In genomic region chr1:155388418-155388817, GRCm38 (mm10) we compare ENCODE assay signal across 22 mouse cellular contexts. TPM values are rescaled to one million over a fixed set of nuclear protein-coding genes. Genes with fewer than 3 reads are reported as not detected.
A peak's percentile ranks its signal among the peaks of the same experiment; 100 is the strongest.
DNase-seq lines count a peak whose midpoint lies in the region; ATAC-seq and TF ChIP-seq lines count a peak whose summit lies in the region.
"Had no signal": no experiment of that assay in that cellular context is flagged by ENCODE, and none has a peak within 500 bp of the region (broad histone marks: within the 10 kb centered on the region; RNA-seq: fewer than 3 reads in every experiment).

No protein-coding gene starts in this region.

- H3K4me3 ChIP-seq in midbrain, embryonic 13.5 days (replicated peaks), result no peak overlapping the region
- H3K4me3 ChIP-seq in midbrain, embryonic 10.5 days, result no peak overlapping the region
- H3K4me3 ChIP-seq in liver, embryonic 16.5 days (ENCODE audit: low read depth, low read length), result no peak overlapping the region
- H3K4me3 ChIP-seq in cerebellum, adult 2 months (replicated peaks; ENCODE audit: insufficient read depth, low read depth, low read length), result no peak overlapping the region
- H3K4me3 ChIP-seq: embryonic facial prominence, embryonic 10.5 days; heart, embryonic 13.5 days; limb, embryonic 15.5 days; stomach, embryonic 15.5 days had no signal

- no peak for ATAC-seq in midbrain, embryonic 13.5 days
- peak; percentile 41; the same call in 1 of the 2 replicates for ATAC-seq in liver, embryonic 16.5 days (ENCODE audit: low read depth)
- ATAC-seq in monocyte, adult 5-6 weeks (replicated peaks; ENCODE audit: insufficient number of reproducible peaks, low FRiP score, low TSS enrichment, poor library complexity, severe bottlenecking), result no peak
- ATAC-seq: Patski had no signal

- peaks cover 6% of the 10 kb centered on the region; the same call in 1 of the 2 replicates for H3K36me3 ChIP-seq in midbrain, embryonic 13.5 days
- peaks cover 3% of the 10 kb centered on the region; the same call in 1 of the 2 replicates for H3K36me3 ChIP-seq in midbrain, embryonic 10.5 days
- H3K36me3 ChIP-seq in liver, embryonic 16.5 days (ENCODE audit: control insufficient read depth, insufficient read depth), result no peaks in the 10 kb centered on the region
- H3K36me3 ChIP-seq: embryonic facial prominence, embryonic 10.5 days; limb, embryonic 15.5 days had no signal

- H3K27ac ChIP-seq in midbrain, embryonic 13.5 days, result no peak overlapping the region
- no peak overlapping the region for H3K27ac ChIP-seq in midbrain, embryonic 10.5 days (replicated peaks)
- H3K27ac ChIP-seq in liver, embryonic 16.5 days (ENCODE audit: low read length), result no peak overlapping the region
- no peak overlapping the region for H3K27ac ChIP-seq in cerebellum, adult 2 months (ENCODE audit: insufficient read depth, low read length)
- H3K27ac ChIP-seq: embryonic facial prominence, embryonic 10.5 days; heart, embryonic 13.5 days; limb, embryonic 15.5 days; stomach, embryonic 15.5 days had no signal

- H3K9ac ChIP-seq in midbrain, embryonic 13.5 days (replicated peaks), result 0 out of 2 replicates have a peak overlapping the region, but pooled peaks have one; percentile 6
- no peak overlapping the region for H3K9ac ChIP-seq in liver, embryonic 16.5 days (ENCODE audit: low read depth, low read length)
- H3K9ac ChIP-seq: heart, embryonic 13.5 days; limb, embryonic 15.5 days; stomach, embryonic 15.5 days had no signal

- WGBS in midbrain, embryonic 13.5 days, result 62% methylated on average over 1 of the region's 1 CpGs
- WGBS in midbrain, embryonic 10.5 days, result 44% methylated on average over 1 of the region's 1 CpGs
- 40% methylated on average over 1 of the region's 1 CpGs for WGBS in liver, embryonic 16.5 days (ENCODE audit: insufficient replicate concordance)
- 39% methylated on average over 1 of the region's 1 CpGs for WGBS in cerebellum, adult 2 months

- no peaks in the 10 kb centered on the region for H3K27me3 ChIP-seq in midbrain, embryonic 13.5 days
- H3K27me3 ChIP-seq in midbrain, embryonic 10.5 days (ENCODE audit: low read depth, poor library complexity, severe bottlenecking), result no peaks in the 10 kb centered on the region
- H3K27me3 ChIP-seq in liver, embryonic 16.5 days (ENCODE audit: control insufficient read depth, insufficient read depth, low read depth, low read length), result no peaks in the 10 kb centered on the region
- H3K27me3 ChIP-seq in cerebellum, adult 2 months (ENCODE audit: control insufficient read depth, insufficient read depth, low read length), result no peaks in the 10 kb centered on the region
- H3K27me3 ChIP-seq: heart, embryonic 13.5 days; limb, embryonic 15.5 days; Patski; stomach, embryonic 15.5 days had no signal

- H3K4me2 ChIP-seq in midbrain, embryonic 13.5 days (replicated peaks), result no peak overlapping the region
- no peak overlapping the region for H3K4me2 ChIP-seq in liver, embryonic 16.5 days (ENCODE audit: low read depth, low read length)
- H3K4me2 ChIP-seq: heart, embryonic 13.5 days; limb, embryonic 15.5 days; stomach, embryonic 15.5 days had no signal

- no peak for DNase-seq in midbrain, embryonic 10.5 days (ENCODE audit: low spot score)
- peak; percentile 45 for DNase-seq in c-Kit-positive CD71-positive TER-119-negative erythroid progenitor cells, embryonic 14.5 days (ENCODE audit: low read depth)
- DNase-seq in heart, postnatal 4 days, result no peak
- DNase-seq in cerebellum, adult 2 months, result no peak
- DNase-seq: adrenal gland, postnatal 14 days; cerebellum, adult 18-20 months; cerebellum, postnatal 36 days; gastrocnemius, postnatal 14 days; heart, adult 18-20 months; kidney, adult 11 months; kidney, postnatal 14 days; lung, postnatal 10 days; right cerebral cortex, postnatal 14 days; thymus, adult 2 months had no signal

- TF ChIP-seq CTCF in cerebellum, adult 2 months (IDR thresholded peaks at IDR 0.05; ENCODE audit: borderline replicate concordance, insufficient read depth, low read depth, low read length), result no peak

- H3K9me3 ChIP-seq in midbrain, embryonic 13.5 days, result no peaks in the 10 kb centered on the region
- no peaks in the 10 kb centered on the region for H3K9me3 ChIP-seq in midbrain, embryonic 10.5 days (replicated peaks)
- H3K9me3 ChIP-seq in liver, embryonic 16.5 days (replicated peaks; ENCODE audit: control insufficient read depth, low read length), result no peaks in the 10 kb centered on the region
- H3K9me3 ChIP-seq: embryonic facial prominence, embryonic 10.5 days; heart, embryonic 13.5 days; limb, embryonic 15.5 days; stomach, embryonic 15.5 days had no signal

- TF ChIP-seq POLR2A in cerebellum, adult 2 months (IDR thresholded peaks at IDR 0.05; ENCODE audit: borderline replicate concordance, insufficient read depth, low read length), result no peak

- peaks cover 18% of the 10 kb centered on the region for H3K4me1 ChIP-seq in midbrain, embryonic 13.5 days (replicated peaks)
- H3K4me1 ChIP-seq in midbrain, embryonic 10.5 days, result peaks cover 14% of the 10 kb centered on the region
- no peaks in the 10 kb centered on the region; the same call in 1 of the 2 replicates for H3K4me1 ChIP-seq in liver, embryonic 16.5 days (ENCODE audit: control insufficient read depth, low read depth, low read length)
- no peaks in the 10 kb centered on the region for H3K4me1 ChIP-seq in cerebellum, adult 2 months (ENCODE audit: control insufficient read depth, insufficient read depth, low read length)
- H3K4me1 ChIP-seq: limb, embryonic 15.5 days; stomach, embryonic 15.5 days had no signal

RNA-seq across cellular contexts. Expression of gene Xpr1, which starts 28.8 kb away (rescaled TPM):
- polyA plus RNA-seq in midbrain, embryonic 13.5 days (2015; fragmentation: Nextera tagmentation; extraction: Ambion mirVana), result 62.0 and 64.3 TPM in 2 replicates
- 11.1 and 16.4 TPM in 2 replicates for polyA plus RNA-seq in midbrain, embryonic 10.5 days (2016; fragmentation: Nextera tagmentation; extraction: Ambion mirVana)
- polyA plus RNA-seq in liver, embryonic 16.5 days (2015; fragmentation: Nextera tagmentation; extraction: Ambion mirVana), result 3.2 and 3.4 TPM in 2 replicates
- 42.1 to 64.1 TPM (median 60.5 TPM) in 3 replicates for total RNA-seq in monocyte, adult 5-6 weeks (2017)
- 10 to 100 TPM; 40.4 to 40.7 TPM for total RNA-seq in heart, postnatal 4 days (2021)
- 29.1 and 30.6 TPM in 2 replicates for polyA plus RNA-seq in cerebellum, adult 2 months (2012; rRNA removed)
